Mouse (Mus musculus) heart, postnatal 0 days (tissue): Measurements from ENCODE around the gene Neurog1.

ENCODE experiments used
- CTCF ChIP-seq: IDR thresholded peaks from 2 replicates; pipeline ENCODE4 v1.5.1; 2016; ENCODE audit warnings: antibody characterized with exemption, control low read depth, low read depth
- EP300 ChIP-seq: IDR thresholded peaks from 2 replicates; pipeline ENCODE4 v1.6.1; 2016; ENCODE audit warnings: antibody characterized with exemption, low read depth

GRCm38 (mm10) chr13:56216090-56216489 is 35.9 kb downstream of the Neurog1 start:
- TF ChIP-seq CTCF (no peak), EP300 (no peak)
